Mouse (Mus musculus): Measurements from ENCODE around the gene Itga2. TPM values are rescaled to one million over a fixed set of nuclear protein-coding genes. Genes with fewer than 3 reads are reported as not detected.

Gene Itga2
- polyA plus RNA-seq, 1 experiment from 2014 or later, result 2.4 TPM

DNA sequence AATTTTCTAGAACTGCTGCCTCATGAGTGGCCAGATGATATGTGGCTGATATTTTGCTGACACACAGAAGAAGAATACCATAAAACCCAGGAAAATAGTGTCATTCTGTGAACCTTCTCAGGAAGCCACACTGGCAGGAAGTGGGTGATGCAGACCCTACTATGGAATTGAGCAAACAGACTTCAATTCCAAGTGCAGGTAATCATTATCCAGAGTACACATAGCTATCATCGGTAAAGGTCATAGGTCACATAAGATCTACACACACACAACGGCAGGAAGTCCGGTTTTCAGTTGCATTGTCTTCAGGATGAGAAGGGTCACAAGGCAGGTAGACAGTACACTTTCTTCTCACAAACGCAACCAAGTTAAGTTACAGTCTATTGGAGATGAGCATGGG is 16.9 kb downstream of the Itga2 start:
- H3K4me1 ChIP-seq (replicated peaks), result no peaks in the 10 kb centered on the region
- no peaks in the 10 kb centered on the region for H3K27me3 ChIP-seq
- H3K9ac ChIP-seq (replicated peaks), result no peak overlapping the region
- no peak overlapping the region for H3K4me3 ChIP-seq (replicated peaks)
- ATAC-seq (ENCODE audit: insufficient number of reproducible peaks, insufficient read depth, low FRiP score, low TSS enrichment, low read depth), result no peak
- H3K9me3 ChIP-seq, result no peaks in the 10 kb centered on the region
- H3K36me3 ChIP-seq, result no peaks in the 10 kb centered on the region
- no peak overlapping the region for H3K27ac ChIP-seq
- H3K4me2 ChIP-seq, result no peak overlapping the region
- 84% methylated on average over 4 of the region's 4 CpGs for WGBS

DNA sequence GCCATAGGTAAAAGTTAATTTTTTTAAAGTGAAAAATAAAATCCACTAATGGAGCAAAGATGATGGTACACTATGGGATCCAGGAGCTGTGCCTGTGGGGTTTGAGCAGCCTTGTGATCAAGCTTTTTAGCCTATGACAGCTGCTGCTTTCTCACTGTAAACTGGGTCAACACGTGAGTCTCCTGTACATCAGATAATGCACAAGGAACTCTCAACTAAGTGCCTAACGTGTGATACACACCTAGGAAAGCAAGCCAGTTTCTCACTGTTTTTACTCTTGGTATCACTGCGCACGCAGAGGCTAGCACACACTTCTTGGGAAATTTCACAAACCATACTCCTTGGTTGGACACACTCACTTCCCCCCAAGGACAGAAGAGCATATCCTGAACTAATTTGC is 17.3 kb downstream of the Itga2 start:
- no peaks in the 10 kb centered on the region for H3K4me1 ChIP-seq (replicated peaks)
- WGBS, result 83% methylated on average over 4 of the region's 4 CpGs
- H3K4me2 ChIP-seq, result no peak overlapping the region
- no peak for ATAC-seq (ENCODE audit: insufficient number of reproducible peaks, insufficient read depth, low FRiP score, low TSS enrichment, low read depth)
- no peak overlapping the region for H3K27ac ChIP-seq
- no peak overlapping the region for H3K4me3 ChIP-seq (replicated peaks)
- H3K36me3 ChIP-seq, result no peaks in the 10 kb centered on the region
- no peak overlapping the region for H3K9ac ChIP-seq (replicated peaks)
- no peaks in the 10 kb centered on the region for H3K9me3 ChIP-seq
- H3K27me3 ChIP-seq, result no peaks in the 10 kb centered on the region

DNA sequence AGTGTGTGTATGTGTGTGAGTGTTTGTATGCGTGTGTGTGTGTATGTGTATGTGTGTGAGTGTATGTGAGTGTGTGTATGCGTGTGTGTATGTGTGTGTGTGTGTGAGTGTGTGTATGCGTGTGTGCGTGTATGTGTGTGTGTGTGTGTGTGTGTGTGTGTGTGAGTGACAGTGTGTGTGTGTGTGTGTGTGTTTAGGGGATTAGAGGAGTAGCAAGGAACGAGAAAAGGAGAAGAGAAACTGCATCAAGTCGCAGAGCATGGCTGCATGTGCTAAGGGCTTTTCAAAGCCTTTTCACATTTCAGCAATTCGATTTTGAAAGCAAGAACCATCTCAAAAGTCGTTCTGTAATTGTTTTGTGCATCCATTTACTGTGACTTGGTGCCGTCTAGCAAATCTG is 21.3 kb downstream of the Itga2 start:
- Histone ChIP-seq H3K9me3 (no peaks in the 10 kb centered on the region), H3K36me3 (no peaks in the 10 kb centered on the region), H3K9ac (replicated peaks) (no peak overlapping the region), H3K4me3 (replicated peaks) (no peak overlapping the region), H3K27ac (no peak overlapping the region), H3K4me2 (no peak overlapping the region), H3K4me1 (replicated peaks) (no peaks in the 10 kb centered on the region), H3K27me3 (no peaks in the 10 kb centered on the region)
- no peak for ATAC-seq (ENCODE audit: insufficient number of reproducible peaks, insufficient read depth, low FRiP score, low TSS enrichment, low read depth)
- WGBS, result 87% methylated on average over 9 of the region's 9 CpGs

GRCm38 (mm10) chr13:114909514-114909913 is 22.4 kb downstream of the Itga2 start:
- Histone ChIP-seq H3K4me2 (no peak overlapping the region), H3K4me3 (replicated peaks) (no peak overlapping the region), H3K36me3 (no peaks in the 10 kb centered on the region), H3K27me3 (no peaks in the 10 kb centered on the region), H3K9ac (replicated peaks) (no peak overlapping the region), H3K9me3 (no peaks in the 10 kb centered on the region), H3K4me1 (replicated peaks) (no peaks in the 10 kb centered on the region), H3K27ac (no peak overlapping the region)
- ATAC-seq (ENCODE audit: insufficient number of reproducible peaks, insufficient read depth, low FRiP score, low TSS enrichment, low read depth), result no peak
- WGBS, result 90% methylated on average over 5 of the region's 5 CpGs

DNA sequence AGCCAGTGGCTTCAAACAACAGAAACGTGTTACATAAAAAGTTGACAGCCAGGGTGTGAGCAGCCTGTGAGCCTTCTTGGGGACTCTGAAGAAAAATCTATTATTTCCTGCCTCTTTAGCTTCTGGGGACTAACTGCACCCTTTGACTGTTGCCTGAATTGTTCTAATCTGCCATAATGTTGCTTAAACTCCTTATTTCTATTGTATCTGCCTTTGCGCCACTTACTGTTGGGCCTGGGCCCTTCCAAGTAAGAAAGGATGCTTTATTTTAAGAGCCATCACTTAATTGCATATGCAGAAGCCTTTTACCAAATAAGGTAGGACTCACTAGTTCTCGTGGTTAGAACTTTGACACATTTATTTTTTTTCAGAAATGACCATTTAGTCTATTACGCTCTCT is 24.0 kb downstream of the Itga2 start:
- Histone ChIP-seq H3K27ac (no peak overlapping the region), H3K4me3 (replicated peaks) (no peak overlapping the region), H3K9ac (replicated peaks) (no peak overlapping the region), H3K4me1 (replicated peaks) (no peaks in the 10 kb centered on the region), H3K4me2 (no peak overlapping the region), H3K36me3 (no peaks in the 10 kb centered on the region), H3K9me3 (no peaks in the 10 kb centered on the region), H3K27me3 (no peaks in the 10 kb centered on the region)
- 77% methylated on average over 4 of the region's 4 CpGs for WGBS
- ATAC-seq (ENCODE audit: insufficient number of reproducible peaks, insufficient read depth, low FRiP score, low TSS enrichment, low read depth), result no peak

GRCm38 (mm10) chr13:114896751-114897386 is 35.0 kb downstream of the Itga2 start:
- no peak for ATAC-seq (ENCODE audit: insufficient number of reproducible peaks, insufficient read depth, low FRiP score, low TSS enrichment, low read depth)
- Histone ChIP-seq H3K4me3 (replicated peaks) (no peak overlapping the region), H3K4me1 (replicated peaks) (no peaks in the 10 kb centered on the region), H3K36me3 (no peaks in the 10 kb centered on the region), H3K9ac (replicated peaks) (no peak overlapping the region), H3K4me2 (no peak overlapping the region), H3K9me3 (no peaks in the 10 kb centered on the region), H3K27me3 (no peaks in the 10 kb centered on the region), H3K27ac (no peak overlapping the region)
- WGBS, result 74% methylated on average over 10 of the region's 10 CpGs

DNA sequence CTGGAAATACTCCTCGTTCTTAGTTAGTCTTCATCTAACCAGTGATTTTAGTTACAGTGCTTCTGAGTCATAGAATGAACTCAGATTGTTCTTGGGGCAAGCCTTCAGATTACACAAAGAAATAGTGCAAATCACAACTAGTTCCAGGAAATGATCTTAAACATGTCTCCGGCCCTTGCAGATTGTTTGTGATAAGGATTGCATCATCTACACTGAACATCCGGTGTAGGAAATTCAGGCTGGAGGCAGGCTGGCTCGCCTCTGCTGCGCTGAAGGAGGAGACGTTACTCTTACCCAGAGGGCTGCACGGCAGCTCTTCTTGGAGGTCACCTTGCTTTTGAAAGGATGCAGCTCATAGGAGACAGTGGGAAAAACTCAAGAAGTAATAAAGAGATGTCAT is 36.0 kb downstream of the Itga2 start:
- no peaks in the 10 kb centered on the region for H3K36me3 ChIP-seq
- H3K27me3 ChIP-seq, result no peaks in the 10 kb centered on the region
- no peaks in the 10 kb centered on the region for H3K4me1 ChIP-seq (replicated peaks)
- H3K4me2 ChIP-seq, result no peak overlapping the region
- H3K4me3 ChIP-seq (replicated peaks), result no peak overlapping the region
- H3K9me3 ChIP-seq, result no peaks in the 10 kb centered on the region
- WGBS, result 81% methylated on average over 7 of the region's 7 CpGs
- H3K27ac ChIP-seq, result no peak overlapping the region
- ATAC-seq (ENCODE audit: insufficient number of reproducible peaks, insufficient read depth, low FRiP score, low TSS enrichment, low read depth), result no peak
- no peak overlapping the region for H3K9ac ChIP-seq (replicated peaks)

DNA sequence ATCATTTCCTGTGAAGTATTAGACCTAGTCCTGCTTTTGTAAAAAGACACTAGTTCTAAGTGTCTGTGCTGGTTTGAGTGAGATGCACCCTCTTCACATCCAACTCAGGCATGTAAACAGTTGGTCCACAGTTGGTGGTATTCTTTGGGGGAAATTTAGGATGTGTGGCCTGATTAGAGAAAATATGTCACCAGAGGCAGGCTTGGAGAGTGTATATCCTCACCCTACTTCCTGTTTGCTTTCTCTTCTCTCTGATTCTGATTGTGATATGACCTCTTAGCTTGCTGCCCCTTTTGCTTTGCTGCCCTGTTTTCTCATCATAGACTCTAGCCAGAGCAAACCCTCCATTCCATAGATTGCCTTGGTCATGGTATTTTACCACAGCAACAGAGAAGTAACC is 37.2 kb downstream of the Itga2 start:
- H3K4me2 ChIP-seq, result no peak overlapping the region
- no peaks in the 10 kb centered on the region for H3K9me3 ChIP-seq
- H3K36me3 ChIP-seq, result no peaks in the 10 kb centered on the region
- H3K27me3 ChIP-seq, result no peaks in the 10 kb centered on the region
- no peaks in the 10 kb centered on the region for H3K4me1 ChIP-seq (replicated peaks)
- H3K9ac ChIP-seq (replicated peaks), result no peak overlapping the region
- ATAC-seq (ENCODE audit: insufficient number of reproducible peaks, insufficient read depth, low FRiP score, low TSS enrichment, low read depth), result no peak
- no peak overlapping the region for H3K4me3 ChIP-seq (replicated peaks)
- H3K27ac ChIP-seq, result no peak overlapping the region

DNA sequence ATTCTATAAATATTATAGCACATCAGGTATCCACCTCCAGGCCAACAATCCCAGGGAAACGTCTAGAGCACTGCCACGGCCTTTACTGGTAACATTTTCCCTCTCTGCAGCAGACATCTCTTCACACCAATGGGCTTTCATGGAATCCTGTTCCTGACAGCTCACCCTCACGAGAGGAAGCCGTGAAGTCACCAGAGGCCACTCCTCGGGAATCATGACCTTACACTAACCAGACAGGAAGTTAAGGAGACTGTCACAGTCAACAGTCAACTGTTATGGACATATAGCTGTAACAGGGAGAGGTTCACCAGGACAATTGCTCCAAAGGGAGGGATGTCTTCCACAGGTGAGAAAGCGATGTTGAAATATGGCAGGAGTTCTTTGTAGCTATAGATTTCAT is 40.2 kb downstream of the Itga2 start:
- WGBS, result 69% methylated on average over 6 of the region's 6 CpGs
- ATAC-seq (ENCODE audit: insufficient number of reproducible peaks, insufficient read depth, low FRiP score, low TSS enrichment, low read depth), result no peak
- H3K36me3 ChIP-seq, result no peaks in the 10 kb centered on the region

GRCm38 (mm10) chr13:114887695-114888094 is 44.2 kb downstream of the Itga2 start:
- WGBS, result 88% methylated on average over 6 of the region's 6 CpGs
- Histone ChIP-seq H3K4me1 (replicated peaks) (no peaks in the 10 kb centered on the region), H3K4me2 (no peak overlapping the region), H3K9me3 (no peaks in the 10 kb centered on the region), H3K27me3 (no peaks in the 10 kb centered on the region), H3K4me3 (replicated peaks) (no peak overlapping the region), H3K36me3 (no peaks in the 10 kb centered on the region), H3K9ac (replicated peaks) (no peak overlapping the region), H3K27ac (no peak overlapping the region)
- no peak for ATAC-seq (ENCODE audit: insufficient number of reproducible peaks, insufficient read depth, low FRiP score, low TSS enrichment, low read depth)

More for the DNA sequence above, 40.2 kb downstream of the Itga2 start:
- H3K4me1 ChIP-seq (replicated peaks), result no peaks in the 10 kb centered on the region
- H3K4me2 ChIP-seq, result no peak overlapping the region
- no peak overlapping the region for H3K9ac ChIP-seq (replicated peaks)
- H3K4me3 ChIP-seq (replicated peaks), result no peak overlapping the region
- no peak overlapping the region for H3K27ac ChIP-seq
- no peaks in the 10 kb centered on the region for H3K9me3 ChIP-seq
- H3K27me3 ChIP-seq, result no peaks in the 10 kb centered on the region

DNA sequence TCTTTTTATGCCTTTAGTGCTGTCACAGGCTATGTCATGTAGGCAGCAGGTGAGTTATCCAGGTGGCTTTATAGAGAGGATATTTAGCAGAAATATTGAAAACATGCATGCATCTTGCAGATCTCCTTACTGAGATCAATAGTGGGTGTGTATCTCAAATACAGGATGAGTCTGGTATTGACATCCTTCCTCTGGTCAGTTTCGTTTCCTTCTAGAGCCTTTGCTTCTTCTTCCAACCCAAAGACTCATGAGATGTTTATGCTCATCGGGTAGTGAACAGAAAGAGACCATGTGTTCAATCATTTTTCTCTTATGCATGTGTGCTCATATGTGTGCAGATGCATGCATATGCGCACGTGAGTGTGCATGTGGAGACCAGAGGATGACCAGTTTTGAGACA is 44.6 kb downstream of the Itga2 start:
- no peaks in the 10 kb centered on the region for H3K4me1 ChIP-seq (replicated peaks)
- H3K36me3 ChIP-seq, result no peaks in the 10 kb centered on the region
- no peaks in the 10 kb centered on the region for H3K27me3 ChIP-seq
- WGBS, result 86% methylated on average over 4 of the region's 4 CpGs
- H3K4me3 ChIP-seq (replicated peaks), result no peak overlapping the region
- H3K9me3 ChIP-seq, result no peaks in the 10 kb centered on the region
- no peak overlapping the region for H3K9ac ChIP-seq (replicated peaks)
- H3K4me2 ChIP-seq, result no peak overlapping the region
- no peak for ATAC-seq (ENCODE audit: insufficient number of reproducible peaks, insufficient read depth, low FRiP score, low TSS enrichment, low read depth)
- H3K27ac ChIP-seq, result no peak overlapping the region

DNA sequence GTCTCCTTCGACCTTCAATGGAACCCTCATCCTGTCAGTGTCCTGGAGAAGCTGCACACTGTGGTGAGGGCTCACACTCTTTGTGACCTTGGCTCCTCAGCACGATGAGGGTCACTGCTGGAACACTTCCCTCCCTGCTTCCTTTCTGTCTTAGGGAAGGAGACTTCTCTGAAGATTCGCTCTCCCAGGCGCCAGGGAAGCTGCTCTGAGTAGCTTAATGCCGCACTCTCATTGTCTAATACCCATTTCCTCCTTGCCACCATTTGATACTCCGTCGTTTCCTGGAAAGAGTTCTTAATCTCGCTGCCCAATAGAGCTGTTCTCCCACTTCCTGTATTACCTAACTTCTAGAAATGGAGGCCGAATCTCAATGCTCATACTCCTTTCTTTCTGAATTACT is 46.7 kb downstream of the Itga2 start:
- H3K9me3 ChIP-seq, result no peaks in the 10 kb centered on the region
- no peaks in the 10 kb centered on the region for H3K36me3 ChIP-seq
- no peak for ATAC-seq (ENCODE audit: insufficient number of reproducible peaks, insufficient read depth, low FRiP score, low TSS enrichment, low read depth)
- WGBS, result 72% methylated on average over 9 of the region's 9 CpGs
- no peaks in the 10 kb centered on the region for H3K27me3 ChIP-seq
- H3K9ac ChIP-seq (replicated peaks), result no peak overlapping the region
- no peak overlapping the region for H3K27ac ChIP-seq
- no peaks in the 10 kb centered on the region for H3K4me1 ChIP-seq (replicated peaks)
- no peak overlapping the region for H3K4me2 ChIP-seq
- no peak overlapping the region for H3K4me3 ChIP-seq (replicated peaks)

All from limb, embryonic 12.5 days (tissue).